Mouse (Mus musculus): ENCODE results near the gene Plk3. TPM values are rescaled to one million over a fixed set of nuclear protein-coding genes. Genes with fewer than 3 reads are reported as not detected.
"Not testable (repeated sequence)": the region's sequence is repeated elsewhere in the genome, so short reads cannot be mapped to it uniquely, and the experiment has no call there.

Plk3 gene
- polyA plus RNA-seq (2015; fragmentation: Nextera tagmentation; extraction: Ambion mirVana), result 24.9 and 25.0 TPM in 2 replicates

DNA sequence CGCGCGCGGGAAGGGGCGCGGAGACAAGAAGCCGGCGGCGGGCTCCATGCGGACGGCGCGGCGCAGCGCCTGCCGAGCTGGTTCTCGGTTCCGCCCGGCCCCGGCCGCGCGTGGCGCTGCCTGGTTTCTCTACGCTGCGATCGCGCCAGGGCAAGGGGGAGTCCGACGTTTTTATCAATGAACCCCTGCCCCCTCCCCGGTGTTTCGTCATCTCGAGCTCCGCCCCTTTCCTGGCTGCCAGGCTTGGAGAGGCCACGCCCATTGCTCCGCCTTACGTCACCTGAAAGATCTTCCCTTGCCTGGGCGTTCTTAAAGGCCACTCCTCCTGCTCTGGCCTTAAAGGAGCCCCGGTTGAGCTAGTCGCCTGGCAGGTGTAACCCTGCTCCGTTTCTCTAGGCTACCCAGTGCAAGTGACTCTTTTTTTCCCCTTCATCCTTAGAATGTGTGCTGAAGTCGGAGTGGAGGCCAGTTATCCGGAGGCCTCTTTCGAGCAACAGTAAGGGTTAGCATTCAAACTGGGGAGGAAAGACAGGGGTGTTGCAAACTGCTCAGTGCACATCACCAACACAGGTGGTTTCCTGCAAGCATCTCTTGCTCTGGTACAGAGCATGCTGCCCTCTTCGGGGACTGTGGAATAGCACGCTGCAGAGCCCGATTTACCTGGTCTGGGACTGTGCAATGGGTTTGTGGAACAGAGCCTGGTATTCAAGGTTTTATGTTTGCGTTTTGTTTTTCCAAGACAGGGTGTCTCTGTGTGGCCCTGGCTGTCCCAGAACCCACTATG is at the start of gene Plk3:
Plk3 (minus strand) TSS at position 147 of the 784 bp plus-strand sequence.
- Histone ChIP-seq H3K27ac (replicated peaks) (peak within 1 kb of the TSS; percentile 84), H3K27me3 (no peaks in the 10 kb centered on the region), H3K4me1 (replicated peaks) (peaks cover 36% of the 10 kb centered on the region), H3K36me3 (peaks cover 13% of the 10 kb centered on the region; the same call in 1 of the 2 replicates), H3K4me2 (peak within 1 kb of the TSS; percentile 81), H3K9ac (peak within 1 kb of the TSS; percentile 81), H3K4me3 (peak within 1 kb of the TSS; percentile 91), H3K9me3 (no peaks in the 10 kb centered on the region)
- ATAC-seq (ENCODE audit: low FRiP score, low read depth), result peak; percentile 93
- 3% methylated on average over 30 of the region's 48 CpGs for WGBS

DNA sequence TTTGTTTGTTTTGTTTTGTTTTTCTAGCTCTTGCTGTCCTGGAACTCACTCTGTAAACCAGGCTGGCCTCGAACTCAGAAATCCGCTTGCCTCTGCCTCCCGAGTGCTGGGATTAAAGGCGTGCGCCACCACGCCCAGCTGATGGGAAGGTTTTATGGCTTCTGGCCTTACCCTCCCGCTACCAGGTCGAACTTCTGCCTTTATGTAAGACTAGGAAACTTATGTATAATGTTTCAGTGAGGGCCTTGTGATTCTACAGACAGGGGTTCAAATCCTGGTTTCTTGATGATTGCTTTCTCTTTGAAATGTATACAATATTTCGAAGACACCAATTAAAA is 49.0 kb upstream of the Plk3 start:
- Histone ChIP-seq H3K9ac (peak overlapping the region; percentile 55), H3K4me2 (peak overlapping the region; percentile 93), H3K27ac (replicated peaks) (peak overlapping the region; percentile 83), H3K4me3 (peak overlapping the region; percentile 57), H3K4me1 (replicated peaks) (peaks cover 17% of the 10 kb centered on the region; the same call in 1 of the 2 replicates)
- ATAC-seq (ENCODE audit: low FRiP score, low read depth), result peak; percentile 71
- WGBS, result 11% methylated on average over 9 of the region's 9 CpGs
- not testable (repeated sequence) for H3K36me3 ChIP-seq, H3K9me3 ChIP-seq, H3K27me3 ChIP-seq

DNA sequence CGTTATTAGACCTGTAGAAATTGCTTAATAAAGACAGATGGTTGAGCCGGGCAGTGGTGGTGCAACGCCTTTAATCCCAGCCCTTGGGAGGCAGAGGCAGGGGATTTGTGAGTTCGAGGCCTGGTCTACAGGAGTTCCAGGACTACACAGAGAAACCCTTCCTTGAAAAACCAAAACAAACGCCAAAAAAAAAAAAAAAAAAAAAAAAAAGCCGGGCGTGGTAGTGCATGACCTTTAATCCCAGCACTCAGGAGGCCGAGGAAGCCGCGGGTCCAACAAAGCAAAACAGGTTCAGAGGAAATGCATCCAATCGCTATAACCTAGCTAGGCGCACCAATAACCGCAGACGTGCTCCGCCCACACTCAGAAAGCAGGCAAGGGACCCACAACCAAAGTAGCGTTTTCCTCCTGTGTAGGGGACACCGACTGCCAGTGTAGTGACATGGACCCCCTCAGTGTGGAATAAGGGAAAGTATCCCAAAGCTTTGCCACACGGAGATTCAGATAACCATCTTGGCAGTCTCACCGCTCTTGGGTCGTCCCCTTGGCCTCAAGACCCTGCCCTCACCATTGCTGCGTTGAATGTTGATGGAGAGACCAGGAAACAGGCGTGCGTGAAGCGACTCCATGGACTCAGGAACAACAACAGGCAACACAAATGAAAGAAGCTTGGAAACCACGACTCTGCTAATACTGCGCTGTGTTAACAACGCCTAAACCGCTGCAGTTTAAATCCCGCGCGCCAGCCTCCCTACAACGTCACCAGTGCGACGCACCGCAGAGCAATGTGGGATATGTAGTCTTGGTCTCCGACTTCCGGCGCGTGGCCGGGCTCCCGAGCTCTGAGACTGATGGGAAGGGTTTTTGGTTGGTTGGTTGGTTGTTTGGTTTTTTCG is 48.3 kb upstream of the Plk3 start, which contains the start of gene Kif2c:
Kif2c (minus strand) TSS at position 777 of the 896 bp plus-strand sequence.
- Histone ChIP-seq H3K9me3 (no peaks in the 10 kb centered on the region), H3K9ac (peak within 1 kb of the TSS; percentile 55), H3K4me1 (replicated peaks) (peaks cover 17% of the 10 kb centered on the region; the same call in 1 of the 2 replicates), H3K27ac (replicated peaks) (peak within 1 kb of the TSS; percentile 83), H3K4me3 (peak within 1 kb of the TSS; percentile 57), H3K27me3 (no peaks in the 10 kb centered on the region), H3K36me3 (no peaks in the 10 kb centered on the region), H3K4me2 (peak within 1 kb of the TSS; percentile 93)
- WGBS, result 2% methylated on average over 42 of the region's 42 CpGs
- ATAC-seq (ENCODE audit: low FRiP score, low read depth), result peak; percentile 97

- Histone ChIP-seq H3K9me3 (no peaks in the 10 kb centered on the region), H3K27ac (replicated peaks) (no peak overlapping the region), H3K4me3 (no peak overlapping the region), H3K27me3 (no peaks in the 10 kb centered on the region), H3K4me1 (replicated peaks) (no peaks in the 10 kb centered on the region), H3K4me2 (no peak overlapping the region), H3K9ac (no peak overlapping the region), H3K36me3 (no peaks in the 10 kb centered on the region)
- no peak for ATAC-seq (ENCODE audit: low FRiP score, low read depth)
- 97% methylated on average over 5 of the region's 5 CpGs for WGBS
Observed at GRCm38 (mm10) chr4:117169936-117170335, 36.2 kb upstream of the Plk3 start.

DNA sequence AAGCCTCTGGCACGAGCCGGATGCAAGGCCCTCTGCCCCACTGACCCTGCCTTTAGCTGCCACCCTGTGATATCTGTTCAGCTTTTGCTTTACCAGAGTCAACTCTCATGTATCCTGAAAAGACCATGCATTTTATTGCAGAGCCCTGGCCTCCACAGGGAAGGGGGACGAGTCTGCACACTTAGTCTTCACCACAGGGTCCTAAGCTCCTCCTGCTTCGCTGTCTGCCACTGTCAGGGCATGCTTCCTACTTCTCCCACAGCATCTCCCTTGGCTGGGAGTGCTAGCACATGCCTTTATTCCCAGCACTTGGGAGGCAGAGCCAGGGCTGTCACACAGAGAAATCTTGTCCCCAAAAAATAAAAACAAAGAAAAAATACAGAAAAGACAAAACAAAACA is 27.4 kb upstream of the Plk3 start:
- no peak overlapping the region for H3K4me2 ChIP-seq
- no peaks in the 10 kb centered on the region for H3K9me3 ChIP-seq
- no peaks in the 10 kb centered on the region for H3K36me3 ChIP-seq
- H3K4me3 ChIP-seq, result no peak overlapping the region
- no peaks in the 10 kb centered on the region for H3K27me3 ChIP-seq
- H3K9ac ChIP-seq, result no peak overlapping the region
- WGBS, result 70% methylated on average over 4 of the region's 4 CpGs
- H3K27ac ChIP-seq (replicated peaks), result 0 out of 2 replicates have a peak overlapping the region, but pooled peaks have one; percentile 38
- ATAC-seq (ENCODE audit: low FRiP score, low read depth), result peak; percentile 60; the same call in 1 of the 2 replicates
- no peaks in the 10 kb centered on the region for H3K4me1 ChIP-seq (replicated peaks)

DNA sequence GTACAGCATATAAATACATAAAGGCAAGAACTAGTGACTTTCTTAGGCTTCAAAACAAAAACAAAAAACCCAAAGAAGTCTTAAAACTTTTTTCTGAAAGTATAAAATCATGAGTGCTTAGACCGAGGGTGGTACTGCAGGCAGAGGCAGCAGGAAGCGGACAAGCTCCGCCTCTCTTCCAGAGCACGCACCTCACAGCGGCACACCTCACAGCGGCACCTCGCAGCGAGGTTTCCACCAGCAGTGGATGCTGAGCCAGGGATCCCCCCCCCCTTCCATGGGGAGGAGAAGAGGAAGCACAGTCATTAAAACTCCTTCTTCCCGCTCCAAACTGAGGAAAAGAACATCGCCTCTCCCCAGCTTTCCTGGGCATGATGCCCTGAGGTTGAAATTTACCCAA is 25.9 kb upstream of the Plk3 start:
- Histone ChIP-seq H3K27me3 (no peaks in the 10 kb centered on the region), H3K27ac (replicated peaks) (no peak overlapping the region), H3K4me2 (no peak overlapping the region), H3K36me3 (no peaks in the 10 kb centered on the region), H3K4me1 (replicated peaks) (peaks cover 6% of the 10 kb centered on the region), H3K9ac (no peak overlapping the region), H3K4me3 (no peak overlapping the region), H3K9me3 (no peaks in the 10 kb centered on the region)
- ATAC-seq (ENCODE audit: low FRiP score, low read depth), result no peak
- 77% methylated on average over 10 of the region's 10 CpGs for WGBS

- Histone ChIP-seq H3K9ac (peak overlapping the region; percentile 84), H3K27ac (replicated peaks) (peak overlapping the region; percentile 91), H3K9me3 (no peaks in the 10 kb centered on the region), H3K4me1 (replicated peaks) (peaks cover 25% of the 10 kb centered on the region), H3K4me3 (peak overlapping the region; percentile 72), H3K4me2 (peak overlapping the region; percentile 90), H3K36me3 (peaks cover 28% of the 10 kb centered on the region), H3K27me3 (no peaks in the 10 kb centered on the region)
- ATAC-seq (ENCODE audit: low FRiP score, low read depth), result no peak
- 30% methylated on average over 6 of the region's 6 CpGs for WGBS
Observed at GRCm38 (mm10) chr4:117156372-117156771, 22.6 kb upstream of the Plk3 start.

DNA sequence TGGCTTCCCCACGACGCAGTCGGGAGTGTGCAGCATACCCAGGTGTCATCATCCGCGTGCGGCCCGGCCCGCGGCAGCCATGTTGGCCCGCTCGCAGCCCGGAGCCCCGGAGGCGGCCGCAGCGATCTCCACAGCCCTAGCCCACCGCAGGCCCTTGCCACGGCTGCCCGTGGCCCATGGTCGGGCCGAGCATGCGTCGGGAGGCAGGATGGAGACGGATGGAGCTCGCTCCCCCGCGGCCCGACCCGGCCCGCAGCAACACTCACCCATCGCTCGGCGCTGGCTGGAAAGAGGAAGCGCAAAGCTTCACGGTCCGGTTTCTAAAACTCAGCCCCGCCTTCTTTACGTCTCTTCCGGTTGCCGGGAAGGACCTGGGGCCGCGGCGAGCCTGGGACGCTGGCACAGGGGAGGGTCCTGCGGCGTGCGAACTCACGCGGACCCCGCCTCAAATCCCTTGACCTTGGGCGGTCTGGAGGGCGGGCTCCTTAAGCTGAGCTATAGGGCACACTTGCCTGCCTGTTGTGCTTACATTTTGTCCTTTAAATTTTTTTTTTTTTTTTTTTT is 22.1 kb upstream of the Plk3 start, which contains the start of gene Rps8:
Rps8 (minus strand) TSS at position 452 of the 564 bp plus-strand sequence.
- peak within 1 kb of the TSS; percentile 91 for H3K27ac ChIP-seq (replicated peaks)
- H3K4me3 ChIP-seq, result peak within 1 kb of the TSS; percentile 72
- peak; percentile 95 for ATAC-seq (ENCODE audit: low FRiP score, low read depth)
- H3K36me3 ChIP-seq, result peaks cover 33% of the 10 kb centered on the region
- peak within 1 kb of the TSS; percentile 84 for H3K9ac ChIP-seq
- no peaks in the 10 kb centered on the region for H3K9me3 ChIP-seq
- H3K4me2 ChIP-seq, result peak within 1 kb of the TSS; percentile 90
- peaks cover 25% of the 10 kb centered on the region for H3K4me1 ChIP-seq (replicated peaks)
- H3K27me3 ChIP-seq, result no peaks in the 10 kb centered on the region
- WGBS, result under 1% methylated on average over 52 of the region's 52 CpGs

DNA sequence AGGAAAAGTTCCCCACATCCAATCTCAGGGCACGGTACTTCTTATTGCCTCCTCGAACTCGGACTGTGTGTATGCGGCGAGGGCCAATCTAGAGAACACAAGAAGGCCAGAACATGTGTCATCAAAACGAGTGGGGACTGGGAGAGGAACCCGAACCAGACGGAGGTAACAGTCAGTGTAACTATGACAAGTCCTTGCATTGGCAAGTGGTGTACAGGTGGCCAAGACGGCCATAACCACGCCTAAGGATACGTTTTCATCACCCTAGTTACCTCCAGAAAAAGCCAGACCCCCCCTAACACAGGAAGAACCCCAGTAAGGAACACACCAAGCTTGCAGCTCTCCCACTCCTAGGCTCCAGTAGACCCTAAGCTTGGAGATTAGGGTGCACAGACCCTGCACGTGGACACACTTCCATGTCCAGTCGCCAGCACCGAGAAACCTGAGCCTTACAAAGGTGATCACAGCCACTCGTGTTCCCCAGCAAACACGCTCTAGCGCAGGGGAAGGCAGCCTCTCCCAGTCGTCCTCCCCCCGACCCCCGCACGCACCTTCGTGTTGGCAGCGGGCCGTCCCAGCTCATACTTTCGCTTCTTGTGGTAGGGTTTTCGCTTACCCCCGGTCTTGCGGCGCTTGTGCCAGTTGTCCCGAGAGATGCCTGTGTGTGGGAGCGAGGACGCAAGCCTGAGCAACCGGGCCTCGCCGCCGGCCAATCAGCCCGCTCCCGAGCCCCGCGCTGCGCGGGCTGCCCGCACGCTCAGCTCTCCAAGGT is 21.4 kb upstream of the Plk3 start:
- Histone ChIP-seq H3K4me3 (peak overlapping the region; percentile 72), H3K9ac (peak overlapping the region; percentile 84), H3K36me3 (peaks cover 40% of the 10 kb centered on the region), H3K27me3 (no peaks in the 10 kb centered on the region), H3K4me1 (replicated peaks) (peaks cover 25% of the 10 kb centered on the region), H3K9me3 (no peaks in the 10 kb centered on the region), H3K27ac (replicated peaks) (peak overlapping the region; percentile 91), H3K4me2 (peak overlapping the region; percentile 90)
- 2% methylated on average over 44 of the region's 44 CpGs for WGBS
- ATAC-seq (ENCODE audit: low FRiP score, low read depth), result 0 out of 2 replicates have a peak, but pooled peaks have one; percentile 2

DNA sequence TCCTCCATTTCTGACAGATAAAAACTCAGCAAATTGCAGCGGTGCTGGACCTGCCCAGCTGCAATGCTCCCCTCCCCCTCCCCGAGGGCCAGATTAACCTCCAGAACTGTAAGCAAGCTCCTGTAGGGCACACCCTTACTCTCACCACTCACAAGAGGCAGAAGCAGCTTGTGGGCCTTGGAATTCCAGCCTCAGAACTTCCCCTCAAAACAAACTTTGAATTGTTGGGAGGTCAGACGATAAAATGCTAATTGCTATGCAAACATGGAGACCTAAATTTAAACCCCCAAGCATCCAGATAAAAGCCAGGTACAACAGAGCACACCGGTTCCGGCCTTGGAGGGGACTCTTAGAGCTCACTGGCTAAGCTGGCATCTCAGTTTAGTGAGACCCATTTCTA is 19.0 kb upstream of the Plk3 start:
- no peak for ATAC-seq (ENCODE audit: low FRiP score, low read depth)
- peaks cover 48% of the 10 kb centered on the region for H3K36me3 ChIP-seq

DNA sequence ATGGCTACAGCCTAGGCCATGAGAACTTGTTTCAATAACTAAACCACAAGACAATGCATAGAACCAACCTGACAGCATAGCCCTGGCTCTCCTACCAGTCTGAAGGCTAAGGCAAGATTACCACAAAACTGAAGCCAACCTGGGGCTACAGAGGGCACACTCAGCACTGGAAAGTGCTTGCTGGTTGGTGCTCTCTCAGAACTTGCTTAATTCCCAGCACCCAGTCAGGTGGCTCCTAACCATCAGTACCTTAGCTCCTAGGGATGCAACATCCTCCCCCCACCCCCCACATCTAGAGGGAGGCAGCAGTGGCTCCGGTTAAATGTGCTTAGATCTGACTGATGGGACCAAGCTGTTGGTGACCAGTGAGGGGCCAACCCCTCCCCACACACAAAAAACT is 17.7 kb upstream of the Plk3 start:
- 89% methylated on average over 1 of the region's 1 CpGs for WGBS
- H3K36me3 ChIP-seq, result peaks cover 48% of the 10 kb centered on the region
- ATAC-seq (ENCODE audit: low FRiP score, low read depth), result no peak

More for the DNA sequence above, 19.0 kb upstream of the Plk3 start:
- Histone ChIP-seq H3K4me2 (no peak overlapping the region), H3K4me3 (no peak overlapping the region), H3K4me1 (replicated peaks) (peaks cover 25% of the 10 kb centered on the region), H3K27ac (replicated peaks) (no peak overlapping the region), H3K9ac (no peak overlapping the region), H3K9me3 (no peaks in the 10 kb centered on the region), H3K27me3 (no peaks in the 10 kb centered on the region)
- 87% methylated on average over 5 of the region's 5 CpGs for WGBS

More for the DNA sequence above, 17.7 kb upstream of the Plk3 start:
- Histone ChIP-seq H3K27me3 (no peaks in the 10 kb centered on the region), H3K27ac (replicated peaks) (no peak overlapping the region), H3K9me3 (no peaks in the 10 kb centered on the region), H3K9ac (no peak overlapping the region), H3K4me2 (no peak overlapping the region), H3K4me1 (replicated peaks) (peaks cover 25% of the 10 kb centered on the region), H3K4me3 (no peak overlapping the region)
